Mouse (Mus musculus) adrenal gland, postnatal 4 days (tissue): ENCODE results near the gene Kif6. TPM values are rescaled to one million over a fixed set of nuclear protein-coding genes. Genes with fewer than 3 reads are reported as not detected.

Source experiments
- DNase-seq, 2 experiments: peaks; one replicate each; pipeline ENCODE4 v3.0.0; 2021 to 2022; ENCODE audit warnings: low spot score in 2 of 2, mixed read lengths in 2 of 2
- total RNA-seq, 2 experiments: library from RNA; stranded (reverse); gene quantifications; 2 replicates each; pipeline ENCODE4 v1.2.3; 2021

Gene Kif6
- total RNA-seq, 2 experiments from 2014 or later, result 0.79 to 2.0 TPM

GRCm38 (mm10) chr17:49787351-49787750 lies 172.4 kb downstream of the Kif6 start:
- no peak for DNase-seq

- no peak for DNase-seq
Observed at GRCm38 (mm10) chr17:49788187-49788974, 173.4 kb downstream of the Kif6 start.

GRCm38 (mm10) chr17:49791546-49791945 lies 176.6 kb downstream of the Kif6 start:
- no peak for DNase-seq

DNA sequence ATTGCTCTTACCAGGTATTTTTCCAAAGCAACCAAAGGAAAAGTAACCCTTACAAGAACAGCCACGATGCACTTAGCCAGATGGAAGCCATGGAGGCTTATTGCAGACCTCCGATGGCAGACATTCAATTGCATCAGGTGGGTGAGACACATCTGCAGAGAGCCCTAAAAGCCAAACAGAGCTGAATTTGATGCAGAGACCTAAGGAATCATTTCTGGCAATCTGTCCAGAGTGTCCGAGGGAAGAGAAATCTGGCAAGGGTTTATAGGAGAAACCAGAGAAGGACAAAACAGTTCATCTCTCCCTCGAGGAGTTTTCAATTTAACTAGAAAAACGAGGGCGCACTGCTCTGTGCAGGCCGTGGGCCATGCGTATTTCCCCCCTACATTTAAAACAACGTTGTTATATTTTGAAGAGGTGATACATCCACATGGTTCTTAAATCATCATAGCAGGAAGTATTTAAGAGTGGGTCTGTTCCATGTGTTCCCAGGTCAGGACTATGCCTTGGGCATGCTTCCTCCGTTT lies 177.3 kb downstream of the Kif6 start:
- no peak for DNase-seq

DNA sequence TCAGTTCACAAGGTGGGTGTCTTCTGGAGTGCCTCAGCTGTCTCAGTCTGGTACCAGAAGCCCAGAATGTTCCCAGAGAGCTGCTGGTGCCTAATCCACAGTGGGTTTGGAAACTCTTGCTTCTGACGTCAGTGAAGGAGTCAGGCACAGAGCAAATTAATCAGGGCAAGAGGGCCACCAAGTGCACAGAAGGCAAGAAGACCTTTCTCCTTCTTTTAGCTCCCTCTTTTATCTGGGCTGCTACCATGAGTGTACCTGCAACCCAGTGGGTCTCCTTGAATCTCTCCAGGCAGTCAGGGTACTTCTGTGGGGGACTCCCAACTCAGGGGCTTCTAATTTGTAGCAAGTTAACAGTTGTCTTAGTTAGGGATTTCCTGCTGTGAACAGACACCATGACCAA lies 178.0 kb downstream of the Kif6 start:
- no peak for DNase-seq

- DNase-seq, result no peak
Observed at GRCm38 (mm10) chr17:49793965-49794364, 179.0 kb downstream of the Kif6 start.

DNA sequence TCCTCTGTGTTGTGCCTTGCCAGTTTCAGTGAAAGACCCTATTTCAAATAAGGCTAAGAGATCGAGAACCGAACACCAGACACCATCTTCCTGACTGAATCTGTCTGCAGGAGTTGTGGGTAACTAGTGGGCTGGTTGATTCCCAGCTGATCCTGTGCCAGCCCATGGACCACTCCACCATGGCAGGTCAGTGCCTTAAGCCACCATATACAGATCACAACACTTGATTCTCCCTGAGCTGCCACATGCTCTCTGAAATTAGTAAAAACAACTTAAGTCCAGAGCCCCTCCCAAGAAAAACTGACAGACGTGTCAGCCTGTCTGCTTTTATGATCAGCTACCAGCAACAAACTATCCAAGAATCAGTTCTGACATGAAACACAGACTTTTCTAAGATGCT lies 180.3 kb downstream of the Kif6 start:
- no peak for DNase-seq

- no peak for DNase-seq
Observed at GRCm38 (mm10) chr17:49796116-49796515, 181.2 kb downstream of the Kif6 start.

- DNase-seq, result no peak
Observed at GRCm38 (mm10) chr17:49799168-49799567, 184.2 kb downstream of the Kif6 start.

DNA sequence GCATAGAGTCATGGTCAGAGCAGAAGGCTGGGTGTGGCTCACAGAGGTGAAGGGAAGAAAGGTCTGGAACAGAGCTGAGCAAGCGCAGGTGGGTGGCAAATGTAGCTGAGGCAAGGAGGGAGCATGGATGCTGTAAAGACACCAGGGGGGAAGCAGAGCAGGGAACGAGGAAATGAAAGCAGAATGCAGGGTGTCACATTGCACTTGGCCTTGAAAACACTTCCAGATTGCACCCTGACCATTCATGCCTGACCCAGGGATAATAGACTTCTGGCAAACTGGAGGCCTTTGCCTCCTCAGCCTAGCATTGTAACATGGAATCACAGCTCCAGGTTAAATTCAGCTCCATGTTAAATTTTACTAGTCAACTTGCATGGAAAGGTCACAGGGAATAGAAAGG lies 185.2 kb downstream of the Kif6 start:
- no peak for DNase-seq

GRCm38 (mm10) chr17:49807461-49807860 lies 192.5 kb downstream of the Kif6 start:
- DNase-seq, result no peak

DNA sequence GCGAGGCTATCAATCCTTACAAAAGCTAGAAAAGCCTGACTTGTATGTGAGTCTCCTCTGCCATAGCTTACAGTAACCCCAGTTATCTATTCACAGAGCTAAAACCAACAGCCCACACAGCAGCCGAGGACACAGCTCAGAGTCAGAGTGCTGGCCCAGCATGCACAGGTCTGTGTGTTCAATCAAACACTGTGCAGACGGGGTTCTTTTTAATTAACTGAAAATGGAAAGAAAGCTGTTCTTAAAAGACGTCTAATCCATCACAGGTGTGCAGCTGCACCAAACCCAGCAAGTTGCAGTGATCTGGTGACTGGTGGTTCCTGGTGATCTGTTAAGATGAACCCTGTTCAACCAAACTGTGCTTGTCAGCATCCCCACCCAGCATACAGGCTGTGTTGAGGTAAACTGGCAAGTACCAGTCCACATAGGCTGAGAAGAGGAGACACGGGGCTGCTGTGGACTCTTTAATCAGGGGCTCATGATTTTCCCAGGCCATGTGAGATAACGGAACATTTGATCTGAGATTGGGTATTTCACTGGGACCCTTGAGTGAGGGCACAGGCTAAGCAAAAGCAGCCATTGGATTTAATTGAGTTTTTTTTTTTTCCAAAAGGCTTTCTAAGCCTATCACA lies 193.9 kb downstream of the Kif6 start:
- no peak for DNase-seq

DNA sequence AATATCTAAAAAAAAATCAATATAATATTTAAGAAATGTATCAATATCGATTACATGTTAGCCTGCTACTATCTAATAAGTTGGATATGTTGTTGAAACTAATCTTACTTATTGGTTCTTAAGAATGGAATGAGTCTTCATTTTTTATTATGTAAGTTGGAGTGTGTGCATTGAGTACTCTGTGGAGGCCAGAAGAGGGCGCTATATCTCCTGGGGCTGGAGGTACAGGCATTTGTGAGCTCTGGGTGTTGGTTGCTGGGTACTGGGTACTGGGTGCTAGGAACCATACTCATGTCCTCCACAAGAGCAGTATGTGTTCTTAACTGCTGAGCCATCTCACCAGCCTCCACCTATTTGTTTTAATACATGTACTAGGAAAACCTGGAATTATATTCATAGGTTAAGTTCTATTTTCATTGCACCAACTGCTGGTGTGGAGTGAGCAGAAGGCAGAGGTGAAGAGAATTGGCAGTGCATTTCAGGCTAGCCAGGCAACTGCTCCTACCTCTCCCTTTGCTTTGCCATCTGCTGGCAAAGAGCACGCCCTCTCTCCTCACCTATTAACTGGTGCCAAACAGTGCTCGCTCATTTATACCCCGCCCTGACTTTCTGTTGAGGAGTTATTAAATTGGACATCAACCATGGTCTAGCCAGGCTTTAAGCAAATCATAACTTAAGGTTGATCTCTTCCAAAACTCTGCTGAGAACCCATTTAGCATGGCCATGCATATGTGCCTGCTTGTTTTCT lies 199.1 kb downstream of the Kif6 start:
- no peak for DNase-seq

DNA sequence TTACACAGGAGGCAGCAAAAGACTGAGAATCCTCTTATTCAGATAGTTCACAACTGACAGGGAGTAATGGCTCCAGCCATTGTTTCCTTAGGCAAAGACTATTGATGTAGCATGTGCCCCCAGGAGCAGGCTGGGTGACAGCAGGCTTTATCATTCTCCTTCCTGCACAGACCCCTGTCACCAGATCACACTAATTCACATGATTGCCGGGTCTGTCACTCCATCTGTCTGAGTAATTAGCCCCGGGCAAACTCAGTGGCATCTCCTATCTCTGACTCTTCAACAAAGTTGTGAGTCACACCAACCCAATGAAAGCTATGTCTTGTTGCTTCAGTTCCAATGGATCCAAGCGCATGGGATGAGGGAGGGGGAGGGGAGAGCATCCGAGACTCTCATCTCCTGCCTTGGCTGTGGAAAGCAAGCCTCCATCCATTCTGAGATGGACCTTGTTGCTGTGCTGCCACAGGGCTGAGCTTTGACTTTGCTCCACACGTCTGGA lies 201.2 kb downstream of the Kif6 start:
- DNase-seq, result no peak

GRCm38 (mm10) chr17:49816703-49817102 lies 201.8 kb downstream of the Kif6 start:
- DNase-seq, result no peak

- no peak for DNase-seq
Observed at GRCm38 (mm10) chr17:49820203-49820602, 205.3 kb downstream of the Kif6 start.

DNA sequence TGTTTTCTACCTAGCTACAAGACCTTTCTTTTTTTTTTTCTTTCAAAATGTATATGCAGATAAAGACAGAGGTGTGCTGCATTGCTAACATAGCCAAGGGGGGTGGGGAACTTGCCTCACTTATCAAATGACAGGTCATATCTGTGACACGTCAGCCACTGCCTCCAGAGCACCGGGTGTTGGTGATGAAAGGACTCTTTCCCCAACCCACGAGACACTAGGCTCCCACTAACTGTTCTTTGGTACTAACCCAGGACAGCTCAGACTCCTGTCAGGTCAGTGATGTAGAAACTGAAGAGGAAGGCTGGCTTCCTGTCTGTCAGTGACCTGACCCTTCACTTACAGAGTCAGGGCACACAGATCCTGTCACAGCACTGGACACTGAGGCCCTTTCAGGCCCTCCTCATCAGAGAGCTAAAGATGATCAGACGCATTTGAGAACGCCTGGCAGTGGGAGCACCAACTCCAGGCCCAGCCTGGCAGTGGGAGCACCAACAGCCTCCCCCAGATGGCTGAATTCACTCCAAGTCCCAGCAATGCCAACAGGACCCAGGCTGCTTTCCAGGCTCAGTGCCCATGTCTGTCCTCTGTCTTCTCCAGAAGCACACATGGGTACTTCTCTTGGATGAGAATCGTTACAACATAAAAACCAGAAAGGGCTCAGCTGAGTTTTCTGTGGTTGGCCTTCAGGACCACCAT lies 209.4 kb downstream of the Kif6 start:
- no peak for DNase-seq

GRCm38 (mm10) chr17:49824841-49825450 lies 210.0 kb downstream of the Kif6 start:
- no peak for DNase-seq

DNA sequence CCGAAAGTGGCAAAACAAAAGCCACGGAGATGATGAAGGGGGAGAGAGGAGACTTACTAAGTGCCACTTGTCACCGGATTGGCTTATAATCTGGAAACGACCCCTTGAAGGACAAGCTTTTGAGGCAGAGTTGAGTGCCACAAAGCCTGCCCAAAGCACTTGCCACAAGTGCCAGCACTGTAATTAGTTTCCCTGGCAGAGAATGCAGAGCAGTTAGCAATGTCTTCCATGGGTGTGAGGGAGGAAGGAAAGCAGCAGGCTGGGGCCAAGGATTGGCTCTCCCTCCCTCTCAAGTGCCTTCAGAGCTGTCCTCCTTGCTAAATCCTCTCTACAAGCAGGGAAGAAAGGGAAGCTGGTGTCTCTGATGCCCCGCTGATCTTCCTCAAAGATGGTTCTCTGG lies 210.9 kb downstream of the Kif6 start:
- no peak for DNase-seq

DNA sequence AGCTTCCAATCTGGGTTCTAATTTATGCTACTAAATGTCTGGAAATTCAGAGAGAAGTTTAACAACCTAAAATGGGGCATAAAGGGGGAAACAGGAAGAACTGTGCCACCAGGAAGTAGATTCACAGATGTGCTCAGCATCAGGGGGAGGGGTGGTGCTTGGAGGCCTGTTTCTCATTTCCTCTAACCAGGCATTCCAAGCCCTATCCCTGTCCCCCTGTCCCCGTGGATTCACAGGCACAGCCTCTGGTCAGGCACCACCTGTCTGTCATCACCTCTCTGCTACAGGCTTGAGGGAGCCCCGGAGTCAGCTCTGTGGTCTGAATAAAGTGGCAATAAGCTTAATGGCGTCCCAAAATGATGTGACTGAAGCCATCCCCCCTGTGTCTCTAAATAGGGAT lies 216.8 kb downstream of the Kif6 start:
- DNase-seq, result no peak
